Mouse (Mus musculus): Measurements from ENCODE around the gene Tjp2.

The Tjp2 gene

DNA sequence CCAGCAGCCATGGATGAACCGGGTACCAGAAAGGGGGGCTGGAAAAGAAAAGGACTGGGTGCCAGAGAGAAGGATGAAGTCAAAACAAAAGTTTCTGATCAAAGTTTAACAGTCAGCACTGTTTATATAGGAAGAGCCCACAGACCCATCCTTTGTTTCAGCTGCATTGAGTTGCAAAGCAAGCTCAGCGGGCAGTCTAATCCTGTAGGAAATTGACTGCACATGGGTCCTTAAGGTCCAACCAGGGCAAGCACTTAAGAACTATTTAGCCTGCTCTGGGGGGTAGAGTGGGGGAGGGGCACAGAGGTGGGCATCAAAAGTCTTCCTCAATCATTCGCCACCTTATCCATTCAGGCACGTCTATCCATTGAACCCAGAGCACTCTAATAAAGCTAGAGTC, 151.7 kb downstream of the Tjp2 start:
- in situ Hi-C loops (cut with MboI, MseI): no loop called here

DNA sequence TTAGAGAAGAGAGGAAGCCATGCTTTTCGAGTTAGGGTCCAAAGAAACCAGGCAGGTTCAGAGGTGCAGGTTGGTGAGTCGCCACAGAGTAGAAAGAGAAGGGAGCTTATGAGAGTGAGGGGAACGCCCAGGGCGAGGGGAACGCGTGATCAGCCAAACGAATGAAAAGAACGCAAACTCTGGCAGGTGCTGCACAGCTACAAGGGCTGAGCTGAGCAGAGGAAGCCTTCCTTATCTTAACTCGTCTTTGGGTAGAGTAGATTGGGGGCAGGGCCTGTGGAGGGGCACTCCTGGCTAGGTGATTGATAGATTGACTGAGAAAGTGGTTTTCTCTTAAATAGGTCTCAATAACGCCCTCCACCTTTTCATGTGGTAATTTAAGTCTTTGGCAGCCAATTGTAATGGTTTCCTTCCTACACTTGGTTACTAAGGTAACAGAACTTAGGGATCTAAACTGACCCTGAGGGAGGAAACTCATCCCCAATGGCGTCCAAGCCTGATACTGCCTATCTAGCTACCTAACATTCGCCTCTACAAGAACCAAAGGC, 160.4 kb downstream of the Tjp2 start:
- in situ Hi-C loops (cut with MboI, MseI): no loop called here

DNA sequence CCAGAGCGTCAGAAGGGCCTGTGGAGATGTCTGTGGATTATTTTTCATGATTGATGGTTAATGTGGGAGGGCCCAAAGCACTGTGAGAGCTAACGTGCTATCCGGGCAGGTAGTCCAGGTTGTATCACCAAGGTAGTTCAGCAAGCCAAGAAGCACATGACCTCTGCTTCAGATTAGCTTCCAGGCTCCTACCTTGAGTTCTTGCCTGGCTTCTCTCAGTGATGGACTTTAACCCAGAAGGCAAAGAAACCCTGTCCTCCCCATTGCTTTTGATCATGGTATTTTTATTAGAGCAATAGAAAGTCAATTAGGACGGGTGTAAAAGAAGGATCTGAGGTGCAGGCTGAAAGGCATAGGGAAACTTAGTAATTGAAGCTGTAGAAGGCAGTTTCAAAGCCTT, 161.2 kb downstream of the Tjp2 start:
- in situ Hi-C loops (cut with MboI, MseI): no loop called here

DNA sequence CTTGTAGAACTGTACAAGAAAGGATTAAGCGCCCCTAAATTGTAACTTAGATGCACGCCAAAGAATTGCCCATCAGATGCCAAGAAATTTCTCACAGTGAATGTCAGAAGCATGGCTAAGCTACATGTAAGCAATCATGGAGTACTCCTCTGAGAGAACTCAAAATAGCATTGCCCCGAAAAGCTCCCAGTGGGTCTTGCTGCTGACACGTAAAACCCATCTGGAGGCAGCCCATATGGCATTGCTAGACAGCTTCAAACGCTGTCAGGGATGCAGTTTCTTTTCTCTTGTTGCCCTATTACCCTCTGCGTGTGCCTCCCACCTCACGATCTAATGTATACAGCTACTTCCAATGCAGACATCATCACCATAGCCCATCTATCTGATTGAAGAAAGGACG, 166.0 kb downstream of the Tjp2 start:
- in situ Hi-C loops (cut with MboI, MseI): no loop called here

DNA sequence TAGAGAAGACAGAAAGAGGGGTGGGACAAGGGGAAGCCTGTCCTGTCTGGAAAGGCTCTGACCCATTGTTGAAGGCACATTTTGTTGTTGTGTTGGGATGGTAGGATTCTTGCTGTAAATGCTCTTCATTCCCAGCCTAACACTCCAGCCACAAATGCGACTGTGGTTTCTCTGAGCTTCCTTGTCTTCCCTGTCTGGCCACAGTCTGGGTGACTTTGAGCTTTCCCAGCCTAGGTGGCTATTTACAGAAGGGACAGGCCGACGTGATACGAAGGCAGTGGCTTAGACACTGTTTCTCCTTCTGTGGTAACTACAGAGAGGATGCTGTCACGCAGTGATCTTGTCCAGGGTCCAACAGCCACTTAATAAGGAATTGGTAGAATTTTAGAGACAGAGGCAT, 166.8 kb downstream of the Tjp2 start:
- in situ Hi-C loops (cut with MboI, MseI): no loop called here

DNA sequence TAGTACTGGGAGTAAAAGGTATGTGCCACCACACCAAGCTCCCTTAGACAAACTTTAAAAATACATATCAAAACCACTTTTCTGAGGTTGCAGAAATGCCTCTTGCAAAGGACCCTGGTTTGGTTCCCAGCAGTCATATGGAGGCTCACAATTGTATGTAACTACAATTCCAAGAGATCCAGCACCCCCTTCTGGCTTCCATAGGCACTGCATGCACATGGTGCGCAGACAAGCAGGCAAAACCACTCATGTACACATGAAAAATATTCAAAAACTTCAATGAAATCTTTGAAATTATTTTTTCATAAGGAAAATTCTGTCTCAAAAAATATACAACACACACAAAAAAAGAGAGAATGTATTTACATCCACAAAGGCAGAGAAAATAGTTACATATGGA, 167.9 kb downstream of the Tjp2 start:
- in situ Hi-C loops (cut with MboI, MseI): no loop called here

DNA sequence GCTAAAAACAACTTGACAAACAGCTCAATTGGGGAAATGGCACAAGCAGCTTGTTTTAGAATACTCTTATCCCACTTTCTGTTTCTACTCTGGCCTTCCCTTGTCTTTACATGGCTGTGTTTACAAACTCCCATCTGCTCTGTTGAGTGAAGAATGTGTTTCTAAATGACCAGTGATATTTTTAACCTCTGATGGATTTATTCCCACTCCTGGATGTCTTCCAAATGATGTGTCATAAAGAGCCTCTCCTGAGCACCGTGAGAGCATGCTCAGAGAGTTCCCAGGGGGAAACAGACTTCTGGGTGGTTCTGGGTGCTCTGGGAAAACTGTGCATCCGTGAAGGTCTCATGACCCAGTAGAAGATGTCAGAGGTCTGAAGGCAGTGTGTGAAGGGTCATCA, 169.9 kb downstream of the Tjp2 start:
- in situ Hi-C loops (cut with MboI, MseI): no loop called here

DNA sequence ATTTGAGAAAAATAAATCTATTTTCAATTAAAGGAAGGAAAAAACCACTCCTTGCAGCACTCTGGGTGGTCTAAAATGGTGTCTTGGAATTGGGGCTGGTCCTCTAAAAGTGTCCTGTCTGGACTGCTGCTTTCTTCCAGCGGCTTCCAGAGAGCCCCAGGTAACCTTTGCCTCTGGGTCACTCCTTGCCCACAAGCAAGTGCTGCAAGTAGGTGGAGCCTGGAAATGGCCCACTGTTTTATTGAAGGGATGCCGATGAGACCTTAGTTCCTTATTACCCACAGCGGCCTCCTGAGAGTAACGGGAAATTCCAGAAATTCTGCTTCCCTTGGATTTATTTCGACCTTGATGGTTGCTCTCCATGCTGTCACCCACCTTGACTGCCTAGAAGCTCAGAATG, 170.6 kb downstream of the Tjp2 start:
- in situ Hi-C loops (cut with MboI, MseI): no loop called here

DNA sequence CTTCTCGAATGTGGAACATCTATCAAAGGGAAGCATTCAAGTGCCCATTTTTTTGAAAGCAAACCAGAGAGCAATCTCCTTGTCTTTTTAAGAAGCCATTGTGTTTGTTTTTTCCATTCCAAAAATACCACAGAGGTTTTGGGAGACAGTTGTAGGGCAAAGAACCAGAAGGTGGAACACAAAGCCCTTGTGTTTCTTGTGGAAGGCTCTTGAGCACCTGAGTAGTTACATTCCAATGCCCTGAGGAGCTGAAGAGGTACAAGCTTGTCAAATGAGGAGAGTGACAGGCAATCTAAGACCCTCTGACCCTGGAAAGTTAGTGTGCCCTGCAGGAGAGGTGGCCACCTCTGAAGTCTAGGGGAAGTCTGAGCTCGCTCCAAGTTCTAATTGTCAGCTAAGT, 174.3 kb downstream of the Tjp2 start:
- in situ Hi-C loops (cut with MboI, MseI): no loop called here

DNA sequence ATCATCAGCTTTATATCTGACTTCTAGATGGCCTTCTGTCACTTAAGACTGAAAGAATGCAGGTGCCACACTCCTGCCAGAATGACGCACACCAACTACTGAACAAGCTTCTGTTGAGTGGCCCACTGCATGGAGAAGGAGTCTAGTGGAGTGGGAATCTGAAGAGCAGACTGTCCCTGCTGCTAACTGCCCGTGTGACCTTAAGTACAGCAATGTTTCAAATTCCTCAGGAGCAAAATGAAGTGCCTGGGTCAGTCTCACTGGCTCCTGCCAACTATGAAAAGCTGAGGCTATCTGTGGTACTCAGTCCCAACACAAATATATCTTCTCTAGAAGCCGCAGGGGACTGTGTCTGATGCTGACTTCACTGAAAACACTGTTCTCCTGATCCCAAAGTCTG, 175.5 kb downstream of the Tjp2 start:
- in situ Hi-C loops (cut with MboI, MseI): no loop called here

DNA sequence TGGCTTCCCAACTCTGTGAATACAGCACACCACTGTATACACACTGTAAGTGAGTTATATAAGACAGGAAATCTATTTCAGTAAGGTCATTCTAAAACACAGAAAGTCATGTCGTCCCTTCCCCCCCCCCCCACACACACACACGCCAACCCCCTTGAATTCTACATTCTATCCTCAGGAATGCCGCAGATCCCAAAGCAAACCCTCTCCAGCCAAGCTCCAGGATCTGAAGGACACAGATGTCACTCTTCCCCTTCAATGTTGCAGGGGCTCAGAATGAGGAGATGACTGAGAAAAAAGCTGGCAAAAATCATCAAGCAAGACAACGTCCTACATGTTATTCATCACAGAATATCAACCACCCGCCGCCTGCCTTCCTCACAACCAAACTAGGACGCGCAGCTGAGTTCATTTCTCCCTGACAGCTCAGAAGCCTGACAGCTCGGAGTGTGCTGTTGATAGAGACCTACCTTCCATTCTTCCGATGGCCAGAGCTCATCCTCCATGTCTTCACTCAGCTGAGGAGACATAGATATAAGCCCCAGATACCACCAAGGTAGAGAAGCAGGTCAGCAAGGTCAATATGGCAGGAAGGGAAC, 178.3 kb downstream of the Tjp2 start:
- in situ Hi-C loops (cut with MboI, MseI): no loop called here

Data from T-helper 17 cell (primary cell).